Mouse (Mus musculus) ES-Bruce4 (cell line): ENCODE data around the gene Creld2.
A peak's percentile ranks its signal among the peaks of the same experiment; 100 is the strongest.

Experiments
- CTCF ChIP-seq: IDR thresholded peaks from one replicate; pipeline ENCODE4 v1.8.1; 2011; ENCODE audit warnings: low read depth, low read length
- EP300 ChIP-seq: IDR thresholded peaks from 2 replicates; pipeline ENCODE4 v1.6.1; 2011; ENCODE audit warnings: low read depth, low read length; ENCODE audit not compliant: insufficient read depth
- POLR2A ChIP-seq: IDR thresholded peaks from one replicate; pipeline ENCODE4 v1.8.1; 2011; ENCODE audit warnings: low read length; ENCODE audit not compliant: insufficient read depth

DNA sequence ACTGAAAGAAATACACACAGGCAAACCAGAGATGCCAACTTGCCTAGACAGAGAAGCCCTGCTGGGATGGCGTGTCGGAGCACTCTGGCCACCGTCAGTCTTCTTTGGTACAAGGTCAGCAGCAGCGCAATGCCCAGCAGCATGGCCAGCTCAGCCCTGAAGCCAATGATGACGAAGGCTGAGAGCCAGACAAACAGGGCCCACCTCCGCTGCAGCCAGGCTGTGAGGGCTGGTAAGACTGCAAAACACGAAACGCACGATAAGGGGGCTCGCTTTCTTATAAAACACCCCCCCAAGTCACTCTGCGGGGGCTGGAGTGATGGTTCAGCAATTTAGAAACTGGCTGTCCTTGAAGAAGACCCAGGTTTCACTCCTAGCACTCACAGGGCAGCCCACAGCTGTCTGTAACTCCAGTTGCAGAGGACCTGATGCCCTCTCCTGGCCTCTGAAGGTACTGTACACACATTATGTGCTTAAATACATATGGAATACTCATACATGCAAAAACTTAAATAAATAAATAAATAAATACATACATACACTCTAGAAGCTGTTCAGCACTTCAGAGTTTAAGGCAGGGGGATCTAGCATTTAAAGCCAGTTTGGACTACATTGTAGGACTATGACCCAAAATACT lies 4.9 kb upstream of the Creld2 start:
- TF ChIP-seq CTCF = peak; percentile 55
- no peak for TF ChIP-seq POLR2A
- no peak for TF ChIP-seq EP300
